Mouse (Mus musculus) kidney, adult 11 months (tissue): ENCODE measurements around the gene Yipf1.
"Not testable (repeated sequence)": the region's sequence is repeated elsewhere in the genome, so short reads cannot be mapped to it uniquely, and the experiment has no call there.

Source experiments
- DNase-seq: peaks from one replicate; pipeline ENCODE4 v3.0.0; 2022

The Yipf1 gene

GRCm38 (mm10) chr4:107328530-107328929 is 14.4 kb downstream of the Yipf1 start:
- no peak for DNase-seq

- no peak for DNase-seq
Observed at GRCm38 (mm10) chr4:107333514-107333913, 19.4 kb downstream of the Yipf1 start.

- no peak for DNase-seq
Observed at GRCm38 (mm10) chr4:107336356-107336755, 22.2 kb downstream of the Yipf1 start.

GRCm38 (mm10) chr4:107337455-107337854 is 23.3 kb downstream of the Yipf1 start:
- DNase-seq, result no peak

- no peak for DNase-seq
Observed at GRCm38 (mm10) chr4:107341354-107341753, 27.2 kb downstream of the Yipf1 start.

GRCm38 (mm10) chr4:107344612-107345011 is 30.4 kb downstream of the Yipf1 start:
- DNase-seq, result no peak

- DNase-seq, result no peak
Observed at GRCm38 (mm10) chr4:107347221-107347620, 33.1 kb downstream of the Yipf1 start.

- DNase-seq, result no peak
Observed at GRCm38 (mm10) chr4:107348529-107349310, 34.6 kb downstream of the Yipf1 start.

- DNase-seq, result peak; percentile 19
Observed at GRCm38 (mm10) chr4:107349311-107350008, 35.3 kb downstream of the Yipf1 start.

GRCm38 (mm10) chr4:107351368-107351767 is 37.2 kb downstream of the Yipf1 start:
- DNase-seq, result no peak

- peak; percentile 60 for DNase-seq
Observed at GRCm38 (mm10) chr4:107353612-107354011, 39.4 kb downstream of the Yipf1 start.

GRCm38 (mm10) chr4:107354126-107354525 is 40.0 kb downstream of the Yipf1 start:
- no peak for DNase-seq

- peak; percentile 35 for DNase-seq
Observed at GRCm38 (mm10) chr4:107354543-107354942, 40.4 kb downstream of the Yipf1 start.

GRCm38 (mm10) chr4:107357172-107357571 is 43.0 kb downstream of the Yipf1 start:
- DNase-seq, result not testable (repeated sequence)

- no peak for DNase-seq
Observed at GRCm38 (mm10) chr4:107358460-107358859, 44.3 kb downstream of the Yipf1 start.

GRCm38 (mm10) chr4:107360457-107361145 is 46.4 kb downstream of the Yipf1 start:
- peak; percentile 65 for DNase-seq

- no peak for DNase-seq
Observed at GRCm38 (mm10) chr4:107362755-107363154, 48.6 kb downstream of the Yipf1 start.

GRCm38 (mm10) chr4:107363573-107363972 is 49.4 kb downstream of the Yipf1 start:
- DNase-seq, result no peak

- DNase-seq, result no peak
Observed at GRCm38 (mm10) chr4:107364190-107364639, 50.1 kb downstream of the Yipf1 start.

GRCm38 (mm10) chr4:107366408-107366807 is 52.2 kb downstream of the Yipf1 start:
- DNase-seq, result not testable (repeated sequence)

GRCm38 (mm10) chr4:107367567-107368314 is 53.6 kb downstream of the Yipf1 start, which contains the start of gene Ndc1:
Gene Ndc1 (plus strand): TSS chr4:107367784.
- peak; percentile 88 for DNase-seq

GRCm38 (mm10) chr4:107372304-107372703 is 58.1 kb downstream of the Yipf1 start:
- DNase-seq, result no peak

- DNase-seq, result no peak
Observed at GRCm38 (mm10) chr4:107374677-107375076, 60.5 kb downstream of the Yipf1 start.
